Mouse (Mus musculus) left cerebral cortex, postnatal 14 days (tissue): ENCODE measurements around the gene Stx8. TPM values are rescaled to one million over a fixed set of nuclear protein-coding genes. Genes with fewer than 3 reads are reported as not detected.

Experiments used
- DNase-seq, 2 experiments: peaks; one replicate each; pipeline ENCODE4 v3.0.0; 2021 to 2022; ENCODE audit warnings: low spot score in 2 of 2, mixed read lengths in 1 of 2
- intact Hi-C: fragments of 180-260 bp; cut with DNase I; formaldehyde crosslinking; loops from one replicate; pipeline ENCODE4 v1.15.1; 2025
- total RNA-seq, 2 experiments: library from RNA; stranded (reverse); gene quantifications; 2 replicates each; pipeline ENCODE4 v1.2.3; 2021

Stx8 gene
- total RNA-seq, 2 experiments from 2014 or later = 31.7 to 36.2 TPM

DNA sequence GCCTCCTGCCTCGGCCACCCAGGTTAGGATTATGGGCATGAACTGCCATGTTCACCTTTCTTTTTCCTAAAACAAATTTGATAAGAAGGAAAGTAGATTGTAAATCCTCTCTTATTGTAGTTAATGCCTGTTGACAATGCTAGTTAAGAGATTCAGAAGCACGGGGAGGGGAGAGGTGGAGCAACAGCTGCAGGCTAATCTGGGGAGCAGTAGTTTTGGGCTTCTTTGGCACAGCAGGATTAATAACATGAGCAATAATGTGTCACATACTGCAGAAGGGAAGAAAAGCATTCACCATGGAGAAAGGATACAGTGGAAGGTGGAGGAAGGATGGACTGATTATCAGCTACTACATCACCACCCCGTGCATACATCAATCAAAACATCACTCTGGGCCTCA is 104.1 kb downstream of the Stx8 start:
- intact Hi-C loops = no loop called here
- no peak for DNase-seq

GRCm38 (mm10) chr11:68071836-68072235 is 105.8 kb downstream of the Stx8 start:
- no peak for DNase-seq
- intact Hi-C loops = no loop called here

DNA sequence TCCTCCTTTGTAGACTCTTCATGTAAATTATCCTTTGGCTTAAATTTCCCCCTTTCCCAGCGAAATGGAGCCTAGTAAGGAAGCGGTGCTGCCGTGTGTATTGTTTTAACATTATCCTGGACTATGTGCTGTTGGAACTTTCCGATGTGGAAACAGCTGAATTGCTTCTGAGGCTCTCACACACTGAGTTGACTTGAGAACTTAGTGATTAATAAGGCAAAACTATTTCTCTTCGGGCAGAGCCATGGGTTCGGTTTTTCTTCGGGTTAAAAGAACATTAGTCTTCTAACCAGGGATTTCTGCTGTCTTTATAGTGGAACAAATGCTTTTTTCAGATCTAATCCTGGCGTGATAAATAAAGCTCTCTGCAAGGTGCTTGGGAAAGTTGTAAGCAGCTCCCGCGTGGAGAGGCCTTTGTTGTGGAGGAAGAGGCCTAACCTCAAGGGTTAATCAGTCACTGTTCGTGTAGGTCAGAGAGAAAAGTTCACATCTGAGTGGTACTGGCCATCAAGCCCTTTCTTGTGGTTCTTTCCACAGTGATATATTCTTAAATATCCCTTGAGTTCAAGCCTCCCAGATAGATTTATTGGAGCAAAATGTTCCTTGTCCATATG is 106.7 kb downstream of the Stx8 start:
- intact Hi-C loops = no loop called here
- DNase-seq = no peak

GRCm38 (mm10) chr11:68074686-68075085 is 108.7 kb downstream of the Stx8 start:
- DNase-seq = no peak
- intact Hi-C loops = no loop called here

DNA sequence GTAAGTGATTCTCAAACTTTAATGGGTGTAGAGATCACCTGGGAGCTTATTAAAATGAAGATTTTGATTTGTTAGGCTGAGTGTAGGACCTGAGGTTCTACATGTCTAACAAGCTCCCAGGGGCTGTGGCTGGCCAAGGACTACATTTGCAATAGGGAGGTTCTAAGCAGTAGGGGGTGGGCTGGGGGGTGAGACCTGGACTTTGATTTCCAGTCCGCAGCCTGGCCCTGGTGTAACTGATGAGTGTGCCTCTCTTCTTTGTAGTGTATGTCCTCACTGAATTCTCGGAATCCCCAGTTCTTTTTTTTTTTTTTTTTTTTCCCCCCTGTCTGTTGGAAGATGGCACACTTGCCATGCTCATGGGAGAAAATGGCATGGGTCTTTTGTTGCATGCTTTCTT is 109.3 kb downstream of the Stx8 start:
- intact Hi-C loops = no loop called here
- DNase-seq = no peak

DNA sequence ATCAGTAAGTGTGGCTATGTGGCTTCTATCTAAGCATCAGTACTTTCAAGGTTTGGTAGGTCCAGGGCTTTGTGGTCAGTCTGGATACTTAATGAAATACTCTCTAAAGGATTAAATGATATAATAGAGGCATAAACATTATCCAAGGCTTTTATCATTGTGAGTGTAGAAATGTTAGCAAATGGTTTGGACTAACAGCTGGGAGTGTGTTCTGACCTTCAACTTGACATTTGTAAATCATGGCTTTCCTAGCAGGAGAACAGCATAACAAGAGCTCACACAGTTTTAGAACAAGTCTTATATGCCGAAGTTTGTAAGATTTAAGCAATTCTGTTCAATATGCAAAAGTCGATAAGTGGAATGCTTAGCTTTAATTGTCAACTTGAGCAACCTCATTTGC is 113.8 kb downstream of the Stx8 start:
- DNase-seq = no peak
- intact Hi-C loops = no loop called here

DNA sequence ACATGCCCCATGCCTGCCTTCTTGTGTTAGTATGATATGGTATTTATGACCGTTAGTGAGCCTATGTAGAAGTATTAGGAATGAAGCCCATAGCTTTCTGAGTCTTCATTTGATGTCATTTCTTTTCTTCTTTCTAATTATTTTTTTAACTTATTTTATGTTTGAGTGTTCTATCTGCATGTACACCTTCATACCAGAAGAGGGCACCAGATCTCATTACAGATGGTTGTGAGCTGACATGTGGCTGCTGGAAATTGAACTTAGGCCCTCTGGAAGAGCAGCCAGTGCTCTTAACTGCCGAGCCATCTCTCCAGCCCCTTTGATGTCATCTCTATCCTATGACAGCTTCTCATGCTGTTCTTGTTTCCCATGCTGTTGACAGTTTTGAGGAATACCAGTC is 115.0 kb downstream of the Stx8 start:
- DNase-seq = no peak
- intact Hi-C loops = no loop called here

- DNase-seq = peak in 1 of 2 experiments; percentile 4
- intact Hi-C loops = no loop called here
Observed at GRCm38 (mm10) chr11:68082756-68083155, 116.8 kb downstream of the Stx8 start.

- intact Hi-C loops = no loop called here
Observed at GRCm38 (mm10) chr11:68083562-68083961, 117.6 kb downstream of the Stx8 start.

DNA sequence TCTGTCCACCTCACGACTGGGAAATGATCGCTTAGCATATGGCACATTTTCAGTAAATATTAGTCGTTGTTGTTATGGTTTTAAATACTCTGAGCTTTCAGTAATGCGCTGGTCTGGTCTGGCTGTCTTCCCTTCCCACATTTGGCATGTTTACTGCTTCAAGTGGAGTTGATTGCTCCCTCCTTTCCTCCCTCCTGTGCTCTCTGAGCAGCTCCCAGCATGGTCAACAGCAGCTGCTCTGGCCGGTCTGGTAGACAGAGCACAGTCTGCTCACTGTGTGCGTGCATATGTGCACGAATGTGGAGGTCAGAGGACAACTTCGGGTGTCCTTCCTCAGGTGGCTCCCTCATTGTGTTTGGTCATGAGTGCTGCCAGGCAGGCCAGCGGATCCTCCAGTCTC is 120.2 kb downstream of the Stx8 start:
- DNase-seq = no peak
- intact Hi-C loops = no loop called here

More at GRCm38 (mm10) chr11:68083562-68083961, 117.6 kb downstream of the Stx8 start:
- DNase-seq = no peak

DNA sequence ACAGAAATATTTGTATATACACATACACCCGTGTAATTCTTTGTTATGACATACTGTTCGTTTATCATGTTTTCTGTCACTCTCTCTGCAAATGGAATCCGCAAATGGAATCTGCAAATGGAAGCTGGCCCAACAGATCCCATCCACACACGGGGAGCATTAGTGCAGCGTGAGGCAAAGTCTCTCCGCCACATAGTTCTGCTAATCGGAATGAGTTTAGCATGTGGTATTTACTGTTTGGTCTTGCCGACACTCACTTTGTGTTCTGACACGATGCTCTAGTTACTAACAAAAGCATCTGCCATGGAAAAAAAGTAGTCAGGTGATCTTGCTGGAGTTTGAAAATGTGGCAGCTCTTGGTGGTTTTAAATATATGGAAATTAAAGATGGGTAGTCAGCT is 123.4 kb downstream of the Stx8 start:
- intact Hi-C loops = no loop called here

DNA sequence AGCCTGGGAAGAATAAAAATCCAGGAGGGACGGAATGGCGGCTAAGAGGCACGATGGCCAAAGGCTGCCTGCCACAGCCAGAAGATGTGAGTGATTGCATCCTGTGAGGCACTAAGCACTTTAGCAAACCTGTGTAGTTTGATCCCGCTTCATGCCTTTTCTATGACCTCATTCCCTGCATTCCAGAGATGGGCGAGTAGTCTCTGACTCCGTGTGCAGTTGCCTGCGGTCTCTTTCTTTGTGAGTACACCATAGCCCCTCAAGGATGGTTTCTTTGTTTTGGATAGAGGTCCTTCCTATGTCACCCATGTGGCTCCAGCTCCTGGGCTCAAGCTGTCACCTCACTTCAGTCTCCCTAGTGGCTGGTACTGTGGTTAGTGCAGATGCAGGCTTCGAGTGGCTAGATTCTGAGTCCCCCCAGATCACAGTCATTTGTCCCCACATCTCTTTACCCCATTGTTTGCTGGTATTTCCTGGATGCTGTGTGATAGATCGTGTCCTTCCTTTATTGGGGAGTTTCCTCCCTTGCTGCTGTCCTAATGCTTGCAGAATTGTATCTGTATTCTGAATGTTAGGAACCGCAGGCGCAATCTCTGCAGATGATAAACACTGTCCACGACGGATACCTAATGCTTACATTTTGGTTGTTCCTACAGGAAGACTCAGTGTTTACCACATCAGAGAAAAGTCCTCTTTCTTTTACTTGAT is 124.0 kb downstream of the Stx8 start:
- no peak for DNase-seq
- intact Hi-C loops = no loop called here

More for the DNA sequence above, 123.4 kb downstream of the Stx8 start:
- no peak for DNase-seq

- DNase-seq = no peak
- intact Hi-C loops = no loop called here
Observed at GRCm38 (mm10) chr11:68091975-68092759, 126.2 kb downstream of the Stx8 start.

DNA sequence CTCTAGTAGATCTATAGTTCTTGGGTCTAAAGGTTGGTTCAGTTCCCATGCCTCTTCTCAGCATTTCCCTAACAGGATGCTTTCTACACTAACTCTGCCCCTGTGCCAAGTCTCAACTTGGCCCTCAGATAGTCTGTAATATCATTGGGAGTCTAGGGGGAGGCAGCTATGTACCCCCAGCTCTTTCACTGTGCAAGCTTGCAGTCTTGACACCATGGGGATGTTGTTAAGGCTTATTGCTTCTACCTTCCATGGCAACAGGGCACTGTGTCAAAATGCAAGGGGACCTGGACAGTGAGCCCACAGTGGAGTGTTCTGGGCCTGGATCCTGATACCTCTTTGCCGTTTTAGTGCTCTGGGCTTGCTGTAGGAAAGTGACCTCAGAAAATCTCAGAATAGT is 135.6 kb downstream of the Stx8 start:
- no peak for DNase-seq
- intact Hi-C loops = no loop called here

DNA sequence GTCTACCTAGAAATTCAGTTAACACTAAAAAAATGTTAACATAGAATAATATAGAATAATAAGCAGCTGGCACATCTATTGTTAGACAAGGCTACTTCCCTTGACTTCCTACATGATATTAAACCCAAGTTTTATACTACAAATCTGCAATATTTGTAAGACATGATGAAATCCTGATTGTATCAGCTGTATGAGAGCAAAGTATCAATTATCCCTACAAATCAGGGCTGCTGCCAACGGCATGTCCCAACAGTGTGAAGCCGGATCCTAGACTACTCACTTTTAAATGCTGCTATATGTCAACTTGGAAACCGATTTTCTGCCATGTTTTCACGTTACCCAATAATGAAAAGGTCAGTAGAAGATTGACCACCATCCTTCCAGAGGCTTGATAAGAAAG is 137.5 kb downstream of the Stx8 start:
- DNase-seq = no peak
- intact Hi-C loops = no loop called here

DNA sequence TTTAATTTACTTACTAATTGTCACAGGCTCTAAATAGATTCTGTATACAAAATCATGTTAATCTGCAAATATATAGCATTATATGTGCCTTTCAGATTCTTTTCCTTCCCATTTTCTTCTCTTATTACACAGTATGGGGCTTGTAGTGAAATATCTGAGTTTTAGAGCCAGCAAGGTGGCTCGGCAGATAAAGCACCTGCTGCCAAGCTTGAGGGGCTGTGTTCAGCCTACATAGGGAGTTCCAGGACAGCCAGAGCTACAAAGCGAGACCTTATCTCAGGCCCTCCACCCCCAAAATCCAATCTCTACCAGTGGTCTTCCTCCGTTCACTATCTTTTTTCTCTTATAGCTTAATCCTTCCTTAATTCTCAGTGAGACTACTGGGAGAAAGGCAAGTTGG is 140.1 kb downstream of the Stx8 start:
- intact Hi-C loops = no loop called here
- no peak for DNase-seq

GRCm38 (mm10) chr11:68113454-68114100 is 147.6 kb downstream of the Stx8 start:
- no peak for DNase-seq
- intact Hi-C loops = no loop called here

DNA sequence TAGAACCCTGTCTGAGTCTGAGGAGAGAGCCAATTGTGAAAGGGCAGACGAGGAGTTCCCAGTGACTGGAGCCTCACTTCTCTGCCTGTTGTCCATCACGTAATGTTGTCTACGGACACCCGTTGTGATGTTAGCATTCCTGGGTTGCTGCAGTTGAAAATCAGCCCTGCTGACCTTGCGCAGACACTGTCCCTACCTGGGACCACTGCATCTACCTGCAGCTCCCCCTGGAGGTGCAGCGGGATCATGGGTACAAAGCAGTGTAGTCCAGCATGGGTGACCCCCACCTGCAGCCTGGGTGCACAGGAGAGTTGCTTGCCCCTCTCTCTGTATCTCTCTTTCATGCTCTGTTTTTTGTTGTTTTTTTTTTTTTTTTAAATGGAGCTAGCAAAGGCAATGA is 148.2 kb downstream of the Stx8 start:
- intact Hi-C loops = no loop called here
- DNase-seq = no peak

DNA sequence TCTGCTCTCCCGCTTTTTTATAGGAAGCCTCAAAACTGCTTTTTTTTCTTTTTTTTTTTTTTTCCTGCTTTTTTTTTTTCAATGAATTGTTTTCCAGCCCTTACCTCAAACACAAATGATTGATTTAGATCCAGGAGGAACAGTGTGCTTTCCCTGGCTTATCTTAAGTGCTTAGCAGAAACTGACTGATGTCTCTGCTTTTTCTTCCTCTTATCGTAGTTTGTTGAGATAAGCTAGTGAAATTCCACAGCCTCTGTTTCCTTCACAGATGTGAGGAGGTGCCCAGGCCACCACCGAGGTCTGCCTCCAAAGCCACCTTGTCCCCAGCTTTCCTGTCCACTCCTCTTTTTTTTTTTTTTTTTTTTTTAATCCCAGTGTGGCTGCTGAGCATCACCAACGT is 150.2 kb downstream of the Stx8 start:
- DNase-seq = no peak
- intact Hi-C loops = no loop called here
